Mouse (Mus musculus) brain, embryonic 14.5 days (tissue): Measurements from ENCODE around the gene Kat6b.

Experiments
- CTCF ChIP-seq: fragments of 200-500 bp; IDR thresholded peaks from 2 replicates; pipeline ENCODE4 v1.5.1; 2012; ENCODE audit warnings: inconsistent platforms, mild to moderate bottlenecking, moderate library complexity, borderline replicate concordance; ENCODE audit not compliant: insufficient read depth, insufficient read length; ENCODE audit errors: extremely low read depth
- POLR2A ChIP-seq: fragments of 200-500 bp; IDR thresholded peaks from 2 replicates; pipeline ENCODE4 v1.6.1; 2012; ENCODE audit warnings: mild to moderate bottlenecking, inconsistent platforms, borderline replicate concordance; ENCODE audit not compliant: poor library complexity, insufficient read depth, insufficient read length, severe bottlenecking; ENCODE audit errors: extremely low read depth

- TF ChIP-seq CTCF (no peak), POLR2A (no peak)
These were observed 25.8 kb downstream of the Kat6b start for GRCm38 (mm10) chr14:21507046-21507445.
